In genomic region chr11:103115163-103116007, GRCm38 (mm10) we compare ENCODE assay signal across 8 mouse cellular contexts. TPM values are rescaled to one million over a fixed set of nuclear protein-coding genes. Genes with fewer than 3 reads are reported as not detected.
DNase-seq lines count a peak whose midpoint lies in the region; ATAC-seq lines count a peak whose summit lies in the region.

No protein-coding gene starts in this region.

- ATAC-seq in hematopoietic stem cell, adult 5-6 weeks (replicated peaks in 1 of 2; ENCODE audit: insufficient read depth in 1 of 2, low FRiP score in 2 of 2, low TSS enrichment in 1 of 2, low read depth in 1 of 2, poor library complexity in 2 of 2, severe bottlenecking in 2 of 2) = peak; percentile 37 to 40

- peak; percentile 91 for DNase-seq in MEL-GATA-1-ER (ENCODE audit: extremely low read depth, low read depth)
- DNase-seq in cerebellum, adult 8-10 months = peak; percentile 87
- peak; percentile 81 for DNase-seq in forelimb bud, embryonic 11.5 days (ENCODE audit: low read depth, low spot score)
- peak; percentile 90 for DNase-seq in layer of hippocampus, adult 9-11 months
- DNase-seq in lung, postnatal 10 days = peak; percentile 87
- DNase-seq in retina, adult 2 months (ENCODE audit: low read depth, low spot score) = peak; percentile 70
- peak; percentile 82 to 83 for DNase-seq in thymus, postnatal 36 days

RNA-seq across cellular contexts. Expression of gene Hexim1, which starts 0.6 kb away (rescaled TPM):
- total RNA-seq in hematopoietic stem cell, adult 5-6 weeks (2017) = 34.1 and 55.9 TPM in 2 replicates

RNA-seq across cellular contexts. Expression of gene Acbd4, which starts 13.9 kb away (rescaled TPM):
- 8.6 and 16.8 TPM in 2 replicates for total RNA-seq in hematopoietic stem cell, adult 5-6 weeks (2017)

RNA-seq across cellular contexts. Expression of gene Plcd3, which starts 13.9 kb away (rescaled TPM):
- total RNA-seq in hematopoietic stem cell, adult 5-6 weeks (2017) = 0.15 and 0.75 TPM in 2 replicates

RNA-seq across cellular contexts. Expression of gene Hexim2, which starts 16.8 kb away (rescaled TPM):
- 1.1 and 2.4 TPM in 2 replicates for total RNA-seq in hematopoietic stem cell, adult 5-6 weeks (2017)

RNA-seq across cellular contexts. Expression of gene Fmnl1, which starts 55.5 kb away (rescaled TPM):
- 47.6 and 62.4 TPM in 2 replicates for total RNA-seq in hematopoietic stem cell, adult 5-6 weeks (2017)

Comparison
In these comparisons a context has a peak if more than half of its experiments do, and no peak if none do; other contexts are left out.
1. Peak in every context shown above with its lines: DNase-seq and ATAC-seq.